Mouse (Mus musculus): ENCODE results near the gene Gm28043. TPM values are rescaled to one million over a fixed set of nuclear protein-coding genes. Genes with fewer than 3 reads are reported as not detected.

Gene Gm28043
- polyA plus RNA-seq, 1 experiment from 2014 or later = 2.3 TPM

DNA sequence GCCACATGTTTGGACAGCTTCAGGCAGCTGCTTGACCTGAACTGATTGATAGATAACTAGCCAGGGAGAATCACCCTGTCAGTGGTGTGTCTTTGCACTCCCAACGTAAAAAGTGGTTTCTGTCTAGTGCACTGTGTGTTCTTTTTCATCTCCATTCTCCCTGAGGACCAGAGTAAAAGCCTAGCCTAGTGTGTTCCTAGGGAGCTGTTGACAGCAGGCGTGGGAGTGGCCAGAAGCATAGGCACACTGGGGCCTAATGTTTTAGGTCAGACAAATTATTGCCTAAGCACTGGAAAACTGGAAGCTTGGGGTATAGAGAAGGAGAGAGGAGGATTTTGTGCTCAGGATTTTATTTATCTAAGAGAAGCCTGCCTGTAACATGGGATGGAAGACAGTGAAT lies 68.5 kb downstream of the Gm28043 start:
- peaks cover 4% of the 10 kb centered on the region; the same call in 1 of the 2 replicates for H3K4me1 ChIP-seq (replicated peaks)
- H3K27me3 ChIP-seq = no peaks in the 10 kb centered on the region
- 78% methylated on average over 2 of the region's 2 CpGs for WGBS
- H3K9ac ChIP-seq = no peak overlapping the region
- H3K4me2 ChIP-seq = no peak overlapping the region
- ATAC-seq (ENCODE audit: low read depth) = no peak
- no peaks in the 10 kb centered on the region for H3K9me3 ChIP-seq
- H3K27ac ChIP-seq (replicated peaks) = peak overlapping the region; percentile 42; the same call in 1 of the 2 replicates
- peaks cover 96% of the 10 kb centered on the region for H3K36me3 ChIP-seq
- no peak overlapping the region for H3K4me3 ChIP-seq

DNA sequence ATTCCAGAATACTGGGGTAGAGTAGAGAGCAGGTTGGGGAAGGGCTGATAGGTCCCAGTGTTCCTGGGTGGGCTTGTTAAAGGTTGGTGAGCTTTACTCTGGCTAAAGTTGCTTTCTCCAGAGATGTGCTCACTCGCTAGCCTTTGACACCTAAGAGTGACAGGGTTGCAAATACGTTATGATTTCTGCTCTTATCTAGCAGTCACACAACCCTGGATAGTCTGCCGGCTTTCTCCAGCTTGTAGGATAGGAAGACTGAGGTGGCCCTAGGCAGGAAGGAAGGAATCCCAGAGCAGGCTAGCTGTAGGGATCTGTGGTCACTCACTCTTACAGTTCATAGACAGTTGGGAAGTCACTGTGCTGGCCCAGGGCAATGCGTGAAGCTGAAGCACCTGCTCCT lies 69.6 kb downstream of the Gm28043 start:
- ATAC-seq (ENCODE audit: low read depth) = no peak
- WGBS = 93% methylated on average over 4 of the region's 4 CpGs

DNA sequence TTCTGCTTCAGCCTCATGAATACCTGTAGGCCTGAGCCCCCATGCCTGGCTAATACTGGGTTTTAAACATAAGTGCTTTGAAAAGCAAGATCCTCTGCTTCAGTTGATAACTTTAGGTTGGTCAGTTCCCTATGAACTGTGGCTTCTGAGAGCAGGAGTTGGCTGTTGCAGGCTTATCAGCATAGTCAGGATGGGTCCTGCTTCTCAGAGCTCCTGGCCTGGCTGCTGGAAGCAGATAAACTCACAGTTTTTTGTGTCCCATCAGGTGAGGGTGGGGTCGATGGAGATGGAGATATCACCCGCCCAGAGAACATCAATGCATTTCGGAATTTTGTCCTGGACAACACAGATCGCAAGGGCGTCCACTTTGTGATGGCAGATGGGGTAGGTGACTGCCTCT lies 72.1 kb downstream of the Gm28043 start:
- ATAC-seq (ENCODE audit: low read depth) = no peak
- Histone ChIP-seq H3K4me2 (no peak overlapping the region), H3K4me3 (no peak overlapping the region), H3K36me3 (peaks cover 95% of the 10 kb centered on the region), H3K9me3 (no peaks in the 10 kb centered on the region), H3K9ac (no peak overlapping the region), H3K4me1 (replicated peaks) (peaks cover 4% of the 10 kb centered on the region; the same call in 1 of the 2 replicates), H3K27ac (replicated peaks) (no peak overlapping the region), H3K27me3 (no peaks in the 10 kb centered on the region)
- 97% methylated on average over 5 of the region's 5 CpGs for WGBS

More for the DNA sequence above, 69.6 kb downstream of the Gm28043 start:
- no peaks in the 10 kb centered on the region for H3K27me3 ChIP-seq
- H3K4me1 ChIP-seq (replicated peaks) = peaks cover 4% of the 10 kb centered on the region; the same call in 1 of the 2 replicates
- H3K36me3 ChIP-seq = peaks cover 94% of the 10 kb centered on the region
- H3K4me3 ChIP-seq = no peak overlapping the region
- H3K9me3 ChIP-seq = no peaks in the 10 kb centered on the region
- no peak overlapping the region for H3K9ac ChIP-seq
- no peak overlapping the region for H3K27ac ChIP-seq (replicated peaks)
- no peak overlapping the region for H3K4me2 ChIP-seq

DNA sequence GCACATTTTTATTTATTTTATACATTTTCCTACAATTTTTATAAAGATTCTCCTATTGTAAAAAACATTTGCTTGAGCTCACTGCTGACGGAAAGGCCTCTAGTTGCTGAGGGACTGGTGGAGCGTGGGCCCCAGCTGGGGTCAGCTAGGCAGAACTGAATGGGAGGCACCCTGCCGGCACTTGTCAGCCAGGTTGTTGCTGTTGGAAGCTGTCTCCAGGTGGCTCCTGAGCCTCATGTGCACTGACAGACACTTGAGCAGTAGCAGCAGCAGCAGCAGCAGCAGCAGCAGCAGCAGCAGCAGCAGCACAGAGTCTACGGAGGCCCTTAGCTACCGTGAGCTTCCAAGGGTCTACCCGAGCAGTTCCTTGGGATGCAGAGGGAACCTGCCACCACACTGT lies 72.7 kb downstream of the Gm28043 start:
- Histone ChIP-seq H3K27me3 (no peaks in the 10 kb centered on the region), H3K4me1 (replicated peaks) (peaks cover 4% of the 10 kb centered on the region; the same call in 1 of the 2 replicates), H3K4me2 (no peak overlapping the region), H3K4me3 (no peak overlapping the region), H3K36me3 (peaks cover 91% of the 10 kb centered on the region), H3K9ac (no peak overlapping the region), H3K27ac (replicated peaks) (no peak overlapping the region), H3K9me3 (no peaks in the 10 kb centered on the region)
- ATAC-seq (ENCODE audit: low read depth) = no peak
- 76% methylated on average over 6 of the region's 6 CpGs for WGBS

DNA sequence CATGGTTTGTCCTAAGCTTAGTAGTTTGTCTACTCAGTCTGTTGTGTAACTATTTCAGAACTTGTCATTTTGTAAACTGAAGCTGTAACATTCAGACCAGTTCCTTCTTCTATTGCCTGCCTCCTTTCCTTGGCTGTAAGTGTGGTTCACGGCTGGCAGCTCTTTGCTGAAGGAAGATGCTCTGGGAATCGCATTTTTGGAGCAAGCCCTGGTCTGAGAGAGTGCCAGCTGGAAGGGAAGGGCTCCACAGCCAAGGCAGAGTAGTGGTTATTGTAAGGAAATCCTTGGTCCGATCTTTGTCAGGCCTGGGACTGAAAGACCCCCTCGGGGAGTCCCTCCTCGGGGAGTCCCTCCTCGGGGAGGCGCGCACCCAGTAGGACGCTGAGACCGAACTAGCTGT lies 73.9 kb downstream of the Gm28043 start:
- Histone ChIP-seq H3K27me3 (no peaks in the 10 kb centered on the region), H3K36me3 (peaks cover 86% of the 10 kb centered on the region), H3K4me2 (no peak overlapping the region), H3K9ac (no peak overlapping the region), H3K27ac (replicated peaks) (no peak overlapping the region), H3K9me3 (no peaks in the 10 kb centered on the region), H3K4me3 (no peak overlapping the region), H3K4me1 (replicated peaks) (no peaks in the 10 kb centered on the region)
- 93% methylated on average over 10 of the region's 10 CpGs for WGBS
- no peak for ATAC-seq (ENCODE audit: low read depth)

DNA sequence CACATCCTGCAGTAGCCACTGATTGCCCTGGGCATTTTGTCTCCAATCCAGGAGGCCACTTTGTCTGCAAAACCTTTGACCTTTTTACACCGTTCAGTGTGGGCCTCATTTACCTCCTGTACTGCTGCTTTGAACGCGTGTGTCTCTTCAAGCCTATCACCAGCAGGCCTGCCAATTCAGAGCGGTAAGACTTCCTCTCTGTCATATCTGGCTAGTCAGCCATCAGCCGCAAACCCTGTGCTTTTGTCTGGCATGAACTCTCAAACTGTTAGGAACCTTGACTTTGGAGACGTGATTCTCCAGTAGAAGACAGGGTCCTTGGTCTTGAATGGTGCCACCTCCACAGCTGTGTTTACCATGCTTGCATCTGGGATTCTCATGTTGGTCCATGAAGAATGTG lies 75.6 kb downstream of the Gm28043 start:
- H3K27ac ChIP-seq (replicated peaks) = no peak overlapping the region
- H3K9me3 ChIP-seq = no peaks in the 10 kb centered on the region
- ATAC-seq (ENCODE audit: low read depth) = no peak
- WGBS = 75% methylated on average over 6 of the region's 6 CpGs
- peaks cover 86% of the 10 kb centered on the region for H3K36me3 ChIP-seq
- H3K27me3 ChIP-seq = no peaks in the 10 kb centered on the region
- H3K4me2 ChIP-seq = no peak overlapping the region
- H3K4me1 ChIP-seq (replicated peaks) = no peaks in the 10 kb centered on the region
- H3K9ac ChIP-seq = no peak overlapping the region
- H3K4me3 ChIP-seq = no peak overlapping the region

GRCm38 (mm10) chr17:29692827-29693226 lies 78.2 kb downstream of the Gm28043 start:
- Histone ChIP-seq H3K36me3 (peaks cover 84% of the 10 kb centered on the region), H3K27ac (replicated peaks) (no peak overlapping the region), H3K9me3 (no peaks in the 10 kb centered on the region), H3K4me3 (no peak overlapping the region), H3K27me3 (no peaks in the 10 kb centered on the region), H3K4me1 (replicated peaks) (no peaks in the 10 kb centered on the region), H3K9ac (no peak overlapping the region), H3K4me2 (no peak overlapping the region)
- ATAC-seq (ENCODE audit: low read depth) = no peak
- WGBS = 92% methylated on average over 2 of the region's 2 CpGs

DNA sequence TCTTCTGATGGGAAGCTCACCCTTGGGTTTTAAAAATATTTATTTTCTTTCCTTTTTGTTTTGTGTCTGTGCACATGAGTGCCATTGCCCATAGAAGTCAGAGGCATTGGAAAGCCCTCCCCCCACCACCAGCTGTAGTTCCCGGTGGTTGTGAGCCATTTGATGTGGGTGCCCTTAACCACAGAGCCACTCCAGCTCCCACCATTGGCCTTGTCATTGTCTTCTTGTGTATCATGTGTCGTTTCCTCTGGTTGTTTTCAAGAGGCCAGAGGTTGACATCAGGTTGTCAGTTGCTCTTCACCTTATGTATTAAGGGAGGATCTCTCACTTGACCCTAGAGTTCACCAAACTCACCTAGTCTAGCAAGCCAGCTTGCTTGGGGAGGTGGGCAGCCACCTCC lies 78.9 kb downstream of the Gm28043 start:
- H3K4me2 ChIP-seq = no peak overlapping the region
- 88% methylated on average over 2 of the region's 2 CpGs for WGBS
- H3K36me3 ChIP-seq = peaks cover 85% of the 10 kb centered on the region
- H3K4me3 ChIP-seq = no peak overlapping the region
- no peaks in the 10 kb centered on the region for H3K9me3 ChIP-seq
- no peak overlapping the region for H3K27ac ChIP-seq (replicated peaks)
- H3K27me3 ChIP-seq = no peaks in the 10 kb centered on the region
- no peaks in the 10 kb centered on the region for H3K4me1 ChIP-seq (replicated peaks)
- no peak overlapping the region for H3K9ac ChIP-seq
- no peak for ATAC-seq (ENCODE audit: low read depth)

DNA sequence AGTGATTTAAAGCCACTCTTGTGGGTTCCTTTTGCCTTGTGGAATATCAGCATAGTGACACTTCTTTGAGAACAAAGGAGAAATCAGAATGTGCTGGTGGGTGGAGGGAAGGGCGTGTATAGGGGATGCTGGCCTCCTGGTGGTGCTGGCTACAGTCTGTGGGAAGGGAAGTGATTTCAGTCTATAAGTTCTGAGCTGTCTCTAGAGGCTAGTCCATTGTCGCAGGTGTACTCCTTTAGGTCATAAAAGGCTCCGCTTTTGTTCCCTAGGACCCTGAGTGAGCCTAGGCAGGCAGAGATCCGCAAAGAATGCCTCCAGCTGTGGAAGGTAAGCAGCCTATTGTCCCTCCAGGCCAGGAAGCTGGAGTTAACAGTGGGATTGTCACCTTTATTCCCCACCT lies 79.8 kb downstream of the Gm28043 start:
- no peak overlapping the region for H3K4me2 ChIP-seq
- H3K36me3 ChIP-seq = peaks cover 87% of the 10 kb centered on the region
- no peak overlapping the region for H3K27ac ChIP-seq (replicated peaks)
- H3K4me3 ChIP-seq = no peak overlapping the region
- no peaks in the 10 kb centered on the region for H3K9me3 ChIP-seq
- no peak for ATAC-seq (ENCODE audit: low read depth)
- no peaks in the 10 kb centered on the region for H3K4me1 ChIP-seq (replicated peaks)
- 74% methylated on average over 4 of the region's 4 CpGs for WGBS
- H3K9ac ChIP-seq = no peak overlapping the region
- no peaks in the 10 kb centered on the region for H3K27me3 ChIP-seq

DNA sequence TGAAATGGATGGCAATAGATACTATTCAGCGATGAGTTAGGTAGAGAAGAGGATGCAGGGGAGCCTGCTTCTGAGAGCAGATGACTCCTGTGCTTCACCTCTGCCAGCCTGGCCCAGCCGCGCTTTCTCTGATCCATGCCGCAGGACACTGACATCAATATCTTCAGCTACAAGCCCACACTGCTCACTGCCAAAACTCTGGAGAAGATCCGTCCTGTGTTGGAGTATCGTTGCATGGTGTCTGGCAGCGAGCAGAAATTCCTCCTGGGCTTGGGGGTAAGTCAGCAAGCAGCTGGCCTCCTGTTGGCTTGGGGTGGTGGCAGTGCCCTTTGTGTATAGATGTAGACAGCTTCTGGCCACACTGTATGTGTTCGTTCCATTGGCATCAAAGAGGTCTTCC lies 82.3 kb downstream of the Gm28043 start:
- no peak overlapping the region for H3K4me2 ChIP-seq
- 97% methylated on average over 8 of the region's 8 CpGs for WGBS
- no peaks in the 10 kb centered on the region for H3K4me1 ChIP-seq (replicated peaks)
- H3K27me3 ChIP-seq = no peaks in the 10 kb centered on the region
- ATAC-seq (ENCODE audit: low read depth) = no peak
- H3K9ac ChIP-seq = no peak overlapping the region
- H3K4me3 ChIP-seq = no peak overlapping the region
- no peaks in the 10 kb centered on the region for H3K9me3 ChIP-seq
- no peak overlapping the region for H3K27ac ChIP-seq (replicated peaks)
- peaks cover 88% of the 10 kb centered on the region for H3K36me3 ChIP-seq

DNA sequence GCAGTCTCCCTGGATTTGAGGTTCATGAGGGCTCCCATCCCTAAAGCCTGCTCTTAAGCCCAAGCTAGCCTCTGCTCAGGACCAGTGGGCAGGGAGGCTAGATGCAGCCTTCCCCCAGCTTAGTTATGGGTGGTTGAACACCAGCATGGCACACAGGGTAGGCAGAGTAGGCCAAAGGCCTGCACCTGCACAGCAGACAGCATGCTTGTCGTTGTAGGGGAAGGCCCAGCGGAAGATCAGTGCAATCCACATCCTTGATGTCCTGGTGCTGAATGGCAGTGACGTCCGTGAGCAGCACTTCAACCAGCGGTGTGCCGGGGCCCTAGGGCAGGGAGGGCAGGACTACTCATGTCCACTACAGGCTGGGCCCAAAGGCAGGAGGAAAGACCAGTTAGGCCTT lies 83.7 kb downstream of the Gm28043 start:
- Histone ChIP-seq H3K27me3 (no peaks in the 10 kb centered on the region), H3K4me2 (no peak overlapping the region), H3K36me3 (peaks cover 97% of the 10 kb centered on the region), H3K27ac (replicated peaks) (no peak overlapping the region), H3K4me1 (replicated peaks) (peaks cover 12% of the 10 kb centered on the region), H3K9me3 (no peaks in the 10 kb centered on the region), H3K9ac (no peak overlapping the region), H3K4me3 (no peak overlapping the region)
- WGBS = 85% methylated on average over 6 of the region's 6 CpGs
- no peak for ATAC-seq (ENCODE audit: low read depth)

DNA sequence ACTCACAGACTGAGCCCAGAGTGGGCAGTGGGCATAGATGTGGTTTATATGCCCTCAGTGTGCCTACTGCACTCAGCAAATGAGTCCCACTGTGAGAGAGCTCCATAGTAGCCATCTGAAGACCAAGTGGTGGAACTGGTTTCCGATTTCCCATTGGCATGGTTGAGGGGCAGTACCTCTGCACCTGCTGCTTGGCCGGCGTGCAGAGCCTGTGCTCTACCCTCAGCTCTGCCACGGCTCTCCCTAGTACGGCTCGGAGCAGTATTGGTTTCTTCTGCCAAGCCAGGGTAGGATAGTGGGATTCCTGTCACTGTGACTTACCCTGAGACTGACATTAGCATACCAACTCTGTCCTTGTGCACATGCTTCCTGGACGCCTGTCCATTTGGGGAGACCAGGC lies 85.9 kb downstream of the Gm28043 start:
- no peak overlapping the region for H3K4me2 ChIP-seq
- H3K36me3 ChIP-seq = peaks cover 87% of the 10 kb centered on the region
- H3K27me3 ChIP-seq = no peaks in the 10 kb centered on the region
- ATAC-seq (ENCODE audit: low read depth) = no peak
- 95% methylated on average over 7 of the region's 7 CpGs for WGBS
- no peak overlapping the region for H3K9ac ChIP-seq
- no peaks in the 10 kb centered on the region for H3K9me3 ChIP-seq
- no peak overlapping the region for H3K27ac ChIP-seq (replicated peaks)
- no peak overlapping the region for H3K4me3 ChIP-seq
- H3K4me1 ChIP-seq (replicated peaks) = peaks cover 22% of the 10 kb centered on the region

- Histone ChIP-seq H3K36me3 (peaks cover 64% of the 10 kb centered on the region), H3K9me3 (no peaks in the 10 kb centered on the region), H3K27ac (replicated peaks) (peak overlapping the region; percentile 56), H3K4me3 (no peak overlapping the region), H3K4me1 (replicated peaks) (peaks cover 41% of the 10 kb centered on the region), H3K9ac (no peak overlapping the region; the same call in 1 of the 2 replicates), H3K4me2 (no peak overlapping the region), H3K27me3 (no peaks in the 10 kb centered on the region)
- WGBS = 75% methylated on average over 4 of the region's 4 CpGs
- no peak for ATAC-seq (ENCODE audit: low read depth)
Measured at GRCm38 (mm10) chr17:29702938-29703710, 88.4 kb downstream of the Gm28043 start.
